Mouse (Mus musculus): ENCODE data around the gene Uqcrq. TPM values are rescaled to one million over a fixed set of nuclear protein-coding genes. Genes with fewer than 3 reads are reported as not detected.

Uqcrq gene
- polyA plus RNA-seq, 1 experiment from 2014 or later, result 629 TPM

DNA sequence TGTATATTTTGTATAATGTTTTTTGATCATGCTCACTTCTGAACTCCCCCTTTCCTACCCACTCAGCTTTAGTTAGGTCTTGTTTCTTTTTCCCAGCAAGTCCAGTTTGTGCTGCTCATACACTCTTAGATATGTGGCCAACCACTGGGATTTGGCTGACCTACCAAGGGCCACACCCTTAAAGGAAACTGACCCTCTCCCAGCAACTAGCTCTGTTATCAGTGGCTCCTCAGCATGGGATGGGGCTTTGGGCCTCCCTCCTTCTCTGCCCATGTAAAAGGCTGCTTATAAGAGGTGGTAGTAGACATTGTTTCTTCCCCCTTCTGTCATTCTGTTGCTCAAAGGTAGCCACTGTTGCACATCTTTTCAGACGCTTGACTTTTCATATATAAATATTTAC, 51.7 kb downstream of the Uqcrq start:
- H3K9ac ChIP-seq, result no peak overlapping the region
- no peaks in the 10 kb centered on the region for H3K4me1 ChIP-seq
- peaks cover 61% of the 10 kb centered on the region for H3K36me3 ChIP-seq
- no peak overlapping the region for H3K27ac ChIP-seq
- ATAC-seq (replicated peaks; ENCODE audit: low FRiP score), result no peak
- H3K4me2 ChIP-seq, result no peak overlapping the region
- H3K9me3 ChIP-seq (replicated peaks), result no peaks in the 10 kb centered on the region
- H3K4me3 ChIP-seq (replicated peaks), result no peak overlapping the region
- H3K27me3 ChIP-seq, result no peaks in the 10 kb centered on the region
- 92% methylated on average over 1 of the region's 1 CpGs for WGBS

Small RNA genes lying within 50 kb of the gene (microRNA-seq; reads per million reads assigned to microRNA genes)
- not detected for gene Mir6920

Other genes with a start within 250 kb of the Uqcrq start
- gene Hspa4, start 130.4 kb downstream of the Uqcrq start, polyA plus RNA-seq (2015; fragmentation: Nextera tagmentation; extraction: Ambion mirVana), result 91.0 and 94.6 TPM in 2 replicates
- gene Zcchc10, start 106.2 kb downstream of the Uqcrq start, polyA plus RNA-seq (2015; fragmentation: Nextera tagmentation; extraction: Ambion mirVana), result 22.8 and 24.3 TPM in 2 replicates
- gene Aff4, start 80.0 kb downstream of the Uqcrq start, polyA plus RNA-seq (2015; fragmentation: Nextera tagmentation; extraction: Ambion mirVana), result 32.1 and 38.0 TPM in 2 replicates
- 0.32 and 0.46 TPM in 2 replicates for gene Leap2, start 7.7 kb downstream of the Uqcrq start, polyA plus RNA-seq (2015; fragmentation: Nextera tagmentation; extraction: Ambion mirVana)
- gene Gdf9, start 192 bp upstream of the Uqcrq start, polyA plus RNA-seq (2015; fragmentation: Nextera tagmentation; extraction: Ambion mirVana), result 2.2 and 2.3 TPM in 2 replicates
- gene Gm10447, start 26.3 kb upstream of the Uqcrq start, polyA plus RNA-seq (2015; fragmentation: Nextera tagmentation; extraction: Ambion mirVana), result not detected in 2 replicates
- 1.7 and 2.3 TPM in 2 replicates for gene Shroom1, start 26.4 kb upstream of the Uqcrq start, polyA plus RNA-seq (2015; fragmentation: Nextera tagmentation; extraction: Ambion mirVana)
- gene Gm9837, start 39.6 kb upstream of the Uqcrq start, polyA plus RNA-seq (2015; fragmentation: Nextera tagmentation; extraction: Ambion mirVana), result not detected in 2 replicates
- gene Gm9945, start 49.3 kb upstream of the Uqcrq start, polyA plus RNA-seq (2015; fragmentation: Nextera tagmentation; extraction: Ambion mirVana), result not detected in 2 replicates
- gene Sowaha, start 49.4 kb upstream of the Uqcrq start, polyA plus RNA-seq (2015; fragmentation: Nextera tagmentation; extraction: Ambion mirVana), result 0.23 and 0.32 TPM in 2 replicates
- gene Sept8, start 88.4 kb upstream of the Uqcrq start, polyA plus RNA-seq (2015; fragmentation: Nextera tagmentation; extraction: Ambion mirVana), result 21.9 and 25.6 TPM in 2 replicates
- 65.6 and 68.6 TPM in 2 replicates for gene Kif3a, start 136.5 kb upstream of the Uqcrq start, polyA plus RNA-seq (2015; fragmentation: Nextera tagmentation; extraction: Ambion mirVana)
- 1.2 and 1.3 TPM in 2 replicates for gene Il4, start 187.8 kb upstream of the Uqcrq start, polyA plus RNA-seq (2015; fragmentation: Nextera tagmentation; extraction: Ambion mirVana)
- not detected in 2 replicates for gene Il13, start 203.9 kb upstream of the Uqcrq start, polyA plus RNA-seq (2015; fragmentation: Nextera tagmentation; extraction: Ambion mirVana)

All from kidney, embryonic 15.5 days (tissue).